Mouse (Mus musculus) megakaryocyte, embryonic 14.5 days (primary cell): ENCODE data around the gene Pcp2.

Experiments used
- FLI1 ChIP-seq: IDR thresholded peaks from 2 replicates; pipeline ENCODE4 v1.6.1; 2012; ENCODE audit warnings: low read length, inconsistent platforms, mixed read lengths
- GATA1 ChIP-seq: IDR thresholded peaks from 3 replicates; pipeline ENCODE4 v1.6.1; 2012; ENCODE audit warnings: mixed read lengths, low read length, inconsistent platforms, borderline replicate concordance

DNA sequence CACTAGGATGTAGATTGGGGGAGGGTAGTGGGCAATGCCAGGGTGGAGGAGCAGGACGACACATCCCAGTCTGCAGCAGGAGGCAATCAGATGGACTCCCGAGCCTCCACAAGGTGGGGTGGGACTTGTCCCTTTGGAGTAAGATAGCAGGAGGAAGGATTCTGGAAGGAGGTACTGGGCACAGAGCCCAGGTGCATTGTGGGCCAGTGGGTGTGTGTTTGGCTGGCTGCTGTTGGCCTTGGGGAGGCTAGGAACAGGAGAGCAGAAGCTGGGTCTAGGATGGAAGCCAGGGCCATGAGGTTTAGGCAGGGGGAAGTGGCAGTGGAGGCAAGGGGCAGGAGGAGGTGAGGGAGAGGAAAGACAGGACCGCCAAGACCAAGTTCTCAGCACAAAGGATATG, 31.9 kb downstream of the Pcp2 start:
- TF ChIP-seq GATA1 (no peak), FLI1 (no peak)
